Mouse (Mus musculus): ENCODE measurements around the gene Prox2. TPM values are rescaled to one million over a fixed set of nuclear protein-coding genes. Genes with fewer than 3 reads are reported as not detected.

Gene Prox2
- polyA plus RNA-seq, 1 experiment: 2.6 TPM

DNA sequence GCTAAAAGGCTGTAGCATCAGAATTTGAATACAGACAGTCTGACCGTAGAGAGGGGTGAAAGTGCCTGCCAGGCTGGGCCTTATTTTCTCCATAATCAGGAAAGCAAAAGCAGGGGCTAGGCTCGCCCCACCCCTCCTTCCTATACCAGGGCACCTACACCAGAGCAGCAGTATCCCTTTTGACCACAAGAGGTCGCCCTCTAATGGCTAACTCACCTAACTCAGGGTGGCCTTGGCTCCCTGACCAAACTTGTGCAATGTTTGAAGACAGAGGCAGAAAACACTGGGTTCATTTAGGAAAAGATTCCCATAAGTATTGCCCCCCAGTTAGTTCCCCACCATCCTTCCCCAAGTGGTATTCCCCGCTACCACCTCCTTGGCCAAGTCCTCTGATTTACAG is 32.2 kb upstream of the Prox2 start:
- no peak overlapping the region for H3K27ac ChIP-seq (ENCODE audit: control insufficient read depth, insufficient read depth, low read length)
- no peaks in the 10 kb centered on the region for H3K27me3 ChIP-seq (ENCODE audit: control insufficient read depth, insufficient read depth, low read length)
- TF ChIP-seq CTCF (IDR thresholded peaks at IDR 0.05; ENCODE audit: borderline replicate concordance, control insufficient read depth, extremely low read depth, insufficient read depth, low read length, poor library complexity): peak; percentile 74; the same call in 1 of the 2 replicates
- no peak for TF ChIP-seq POLR2A (IDR thresholded peaks at IDR 0.05; ENCODE audit: control insufficient read depth, extremely low read depth, insufficient read depth, low read length, poor library complexity)
- H3K4me1 ChIP-seq (replicated peaks; ENCODE audit: control insufficient read depth, insufficient read depth, low read length): peaks cover 12% of the 10 kb centered on the region
- DNase-seq: peak; percentile 83
- 31% methylated on average over 4 of the region's 4 CpGs for WGBS
- no peak overlapping the region for H3K4me3 ChIP-seq (ENCODE audit: control insufficient read depth, insufficient read depth, low read length)
- no peaks in the 10 kb centered on the region for H3K36me3 ChIP-seq (ENCODE audit: control insufficient read depth, insufficient read depth, low read length)

DNA sequence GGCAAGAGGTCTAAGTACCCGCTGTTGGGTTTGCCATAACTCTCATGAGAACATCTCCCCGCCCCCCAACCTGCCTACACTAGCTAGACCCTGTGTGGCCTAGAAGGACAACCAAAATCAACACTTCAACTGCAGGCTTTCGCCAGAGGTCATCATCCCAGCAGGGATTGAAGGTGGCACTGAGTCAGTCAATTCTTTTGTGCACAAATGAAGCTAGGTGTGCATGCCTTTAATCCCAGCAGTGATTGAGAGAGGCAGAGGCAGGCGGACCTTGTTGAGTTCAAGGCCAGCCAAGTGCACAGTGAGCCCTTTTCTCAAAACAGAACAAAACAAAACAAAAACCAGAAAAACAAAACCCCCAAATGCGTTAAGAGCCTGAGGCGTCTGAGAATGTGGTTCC is 30.5 kb upstream of the Prox2 start:
- 96% methylated on average over 6 of the region's 6 CpGs for WGBS
- Histone ChIP-seq H3K4me3 (ENCODE audit: control insufficient read depth, insufficient read depth, low read length) (no peak overlapping the region), H3K27me3 (ENCODE audit: control insufficient read depth, insufficient read depth, low read length) (no peaks in the 10 kb centered on the region), H3K27ac (ENCODE audit: control insufficient read depth, insufficient read depth, low read length) (no peak overlapping the region), H3K4me1 (replicated peaks; ENCODE audit: control insufficient read depth, insufficient read depth, low read length) (no peaks in the 10 kb centered on the region), H3K36me3 (ENCODE audit: control insufficient read depth, insufficient read depth, low read length) (no peaks in the 10 kb centered on the region)
- no peak for DNase-seq
- TF ChIP-seq POLR2A (IDR thresholded peaks at IDR 0.05; ENCODE audit: control insufficient read depth, extremely low read depth, insufficient read depth, low read length, poor library complexity) (no peak), CTCF (IDR thresholded peaks at IDR 0.05; ENCODE audit: borderline replicate concordance, control insufficient read depth, extremely low read depth, insufficient read depth, low read length, poor library complexity) (no peak)

DNA sequence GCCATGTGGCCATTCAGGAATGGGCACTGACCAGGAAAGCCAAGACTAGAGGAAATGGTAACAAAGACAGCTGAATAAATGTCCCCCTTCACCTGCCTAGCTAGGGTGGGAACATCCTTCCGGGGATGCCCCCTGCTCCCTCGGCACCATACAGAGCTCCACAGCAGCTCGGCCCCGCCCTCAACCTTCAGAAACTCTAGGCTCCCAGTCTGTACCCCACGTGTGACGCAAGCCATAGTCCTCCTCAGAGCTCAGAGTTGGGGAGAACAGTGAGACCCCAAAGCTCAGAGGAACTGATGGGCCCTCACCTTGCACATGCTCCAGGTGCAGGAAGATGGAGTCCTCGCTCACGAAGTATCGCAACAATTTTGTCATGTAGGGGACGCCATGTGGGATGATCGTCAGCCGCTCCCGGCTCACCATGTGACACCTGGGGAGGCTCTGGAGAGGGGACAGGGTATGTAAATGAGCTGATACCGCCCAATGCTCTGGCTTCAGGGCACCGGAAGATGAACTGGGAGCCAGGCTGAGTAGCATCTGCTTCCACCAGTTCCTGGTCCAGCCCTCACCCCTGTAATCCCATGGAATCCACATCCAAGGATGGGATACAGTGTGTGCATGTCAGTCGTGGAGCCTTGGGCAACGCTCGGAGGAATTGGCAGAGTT is 29.6 kb upstream of the Prox2 start:
- H3K4me3 ChIP-seq (ENCODE audit: control insufficient read depth, insufficient read depth, low read length): no peak overlapping the region
- DNase-seq: peak; percentile 50
- 65% methylated on average over 18 of the region's 18 CpGs for WGBS

DNA sequence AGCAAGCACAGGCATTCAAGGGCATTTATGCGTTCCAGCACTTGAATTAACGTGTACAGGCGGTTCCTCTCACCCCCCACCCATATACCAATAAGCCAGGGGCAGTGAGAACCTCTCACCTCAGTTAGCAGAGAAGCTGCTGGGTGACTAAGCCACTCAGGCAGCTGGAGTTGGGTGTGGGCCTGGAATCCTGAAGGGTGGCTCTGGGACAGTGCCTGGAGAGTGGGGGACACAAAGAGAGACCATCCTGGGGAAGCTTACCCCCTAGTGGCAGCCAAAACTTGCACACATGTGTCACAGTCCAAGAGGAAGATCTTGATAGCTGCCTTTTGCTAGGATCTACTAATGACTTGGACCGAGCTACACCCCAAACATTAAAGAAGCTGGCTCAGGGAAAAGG is 26.1 kb upstream of the Prox2 start:
- no peak for TF ChIP-seq POLR2A (IDR thresholded peaks at IDR 0.05; ENCODE audit: control insufficient read depth, extremely low read depth, insufficient read depth, low read length, poor library complexity)
- no peak for TF ChIP-seq CTCF (IDR thresholded peaks at IDR 0.05; ENCODE audit: borderline replicate concordance, control insufficient read depth, extremely low read depth, insufficient read depth, low read length, poor library complexity)
- WGBS: 93% methylated on average over 4 of the region's 4 CpGs
- no peak overlapping the region for H3K27ac ChIP-seq (ENCODE audit: control insufficient read depth, insufficient read depth, low read length)
- H3K27me3 ChIP-seq (ENCODE audit: control insufficient read depth, insufficient read depth, low read length): no peaks in the 10 kb centered on the region
- H3K4me1 ChIP-seq (replicated peaks; ENCODE audit: control insufficient read depth, insufficient read depth, low read length): no peaks in the 10 kb centered on the region
- peaks cover 25% of the 10 kb centered on the region for H3K36me3 ChIP-seq (ENCODE audit: control insufficient read depth, insufficient read depth, low read length)
- H3K4me3 ChIP-seq (ENCODE audit: control insufficient read depth, insufficient read depth, low read length): no peak overlapping the region
- no peak for DNase-seq

More for the DNA sequence above, 29.6 kb upstream of the Prox2 start:
- Histone ChIP-seq H3K27ac (ENCODE audit: control insufficient read depth, insufficient read depth, low read length) (no peak overlapping the region), H3K4me1 (replicated peaks; ENCODE audit: control insufficient read depth, insufficient read depth, low read length) (no peaks in the 10 kb centered on the region), H3K36me3 (ENCODE audit: control insufficient read depth, insufficient read depth, low read length) (no peaks in the 10 kb centered on the region; the same call in 1 of the 2 replicates), H3K27me3 (ENCODE audit: control insufficient read depth, insufficient read depth, low read length) (no peaks in the 10 kb centered on the region)
- TF ChIP-seq CTCF (IDR thresholded peaks at IDR 0.05; ENCODE audit: borderline replicate concordance, control insufficient read depth, extremely low read depth, insufficient read depth, low read length, poor library complexity) (no peak), POLR2A (IDR thresholded peaks at IDR 0.05; ENCODE audit: control insufficient read depth, extremely low read depth, insufficient read depth, low read length, poor library complexity) (no peak)

DNA sequence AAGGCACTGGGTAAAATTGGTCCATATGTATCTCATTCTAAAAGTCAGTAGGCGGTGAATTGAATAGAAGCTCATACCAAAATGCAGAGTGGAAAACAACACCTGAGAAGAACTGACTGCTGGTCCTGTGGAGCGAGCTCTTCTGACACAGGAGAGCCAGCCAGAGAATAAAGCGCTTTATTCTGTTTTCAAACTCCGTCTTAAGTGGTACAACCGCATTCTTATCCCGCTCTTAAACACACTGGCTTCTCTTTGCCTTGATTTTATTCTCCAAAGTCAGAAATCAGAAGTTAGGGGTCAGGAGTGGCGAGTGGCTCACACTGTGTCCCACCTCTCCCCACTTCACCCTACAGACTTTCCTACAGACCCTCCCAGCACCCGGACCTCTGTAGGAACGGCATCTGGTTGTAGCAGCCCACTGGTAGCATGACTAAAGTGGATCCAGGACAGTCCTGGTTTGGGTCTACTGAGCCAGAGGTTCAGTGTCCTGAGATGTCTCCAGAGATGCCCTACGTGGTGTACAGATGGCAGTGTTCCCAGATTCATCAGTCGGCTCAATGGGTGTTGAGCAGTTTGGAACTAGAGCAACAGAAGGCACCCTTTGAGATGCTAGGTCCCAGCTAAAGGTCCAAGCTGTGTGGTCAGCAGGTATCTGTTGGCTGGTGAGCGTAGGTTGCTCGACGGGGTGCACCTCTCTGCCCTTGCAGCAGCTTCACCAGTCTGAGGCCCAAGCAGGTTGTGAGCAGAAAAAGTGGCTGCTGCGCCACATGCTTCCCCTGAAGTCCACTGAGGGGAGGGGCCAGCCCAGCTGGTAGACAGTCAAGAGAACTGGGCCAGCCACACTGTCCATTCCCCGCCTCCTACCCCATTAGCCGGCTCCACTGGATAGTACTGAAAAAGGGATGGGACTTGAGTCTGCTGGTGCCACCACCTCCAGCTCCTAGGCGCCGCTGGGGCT is 25.2 kb upstream of the Prox2 start:
- Histone ChIP-seq H3K4me3 (ENCODE audit: control insufficient read depth, insufficient read depth, low read length) (no peak overlapping the region), H3K4me1 (replicated peaks; ENCODE audit: control insufficient read depth, insufficient read depth, low read length) (no peaks in the 10 kb centered on the region), H3K36me3 (ENCODE audit: control insufficient read depth, insufficient read depth, low read length) (peaks cover 33% of the 10 kb centered on the region), H3K27ac (ENCODE audit: control insufficient read depth, insufficient read depth, low read length) (no peak overlapping the region), H3K27me3 (ENCODE audit: control insufficient read depth, insufficient read depth, low read length) (no peaks in the 10 kb centered on the region)
- DNase-seq: no peak
- 93% methylated on average over 19 of the region's 19 CpGs for whole genome bisulfite sequencing
- no peak for TF ChIP-seq CTCF (IDR thresholded peaks at IDR 0.05; ENCODE audit: borderline replicate concordance, control insufficient read depth, extremely low read depth, insufficient read depth, low read length, poor library complexity)
- no peak for TF ChIP-seq POLR2A (IDR thresholded peaks at IDR 0.05; ENCODE audit: control insufficient read depth, extremely low read depth, insufficient read depth, low read length, poor library complexity)

DNA sequence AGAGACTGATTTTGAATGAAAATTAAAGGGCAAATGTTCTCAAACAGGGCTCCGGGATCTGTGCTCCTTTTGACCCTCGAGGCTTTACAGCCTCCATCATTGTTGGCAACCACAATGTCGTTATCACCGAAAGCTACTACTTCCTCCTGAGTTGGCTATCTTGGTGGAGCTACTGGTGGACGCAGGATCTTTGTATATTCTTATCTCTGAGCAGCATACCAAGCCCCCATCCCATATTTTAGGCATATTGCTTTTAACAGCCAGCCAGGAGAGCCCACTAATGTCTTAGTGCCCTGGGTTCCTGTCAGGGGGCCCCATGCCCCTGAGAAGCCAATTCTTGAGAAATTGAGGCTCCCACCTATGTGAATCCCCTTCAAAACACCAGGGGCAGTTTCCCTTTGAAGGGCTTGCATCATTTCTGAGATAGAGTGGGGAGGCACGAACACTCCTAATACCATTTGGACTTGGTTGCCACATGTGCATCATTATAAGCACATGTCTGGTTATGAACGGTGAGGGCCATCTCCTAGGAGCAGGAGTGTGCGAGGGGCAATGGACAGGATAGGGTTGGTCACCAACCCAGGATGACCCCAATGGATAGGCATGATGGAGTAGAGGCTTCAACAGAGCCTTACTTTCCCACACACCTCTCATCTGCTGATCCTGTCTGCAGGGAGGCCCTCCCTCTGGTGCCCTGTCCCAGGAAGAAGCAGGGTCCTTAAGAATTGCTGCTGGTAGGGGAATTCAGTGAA is 23.7 kb upstream of the Prox2 start:
- Histone ChIP-seq H3K27ac (ENCODE audit: control insufficient read depth, insufficient read depth, low read length) (no peak overlapping the region), H3K4me3 (ENCODE audit: control insufficient read depth, insufficient read depth, low read length) (no peak overlapping the region), H3K27me3 (ENCODE audit: control insufficient read depth, insufficient read depth, low read length) (no peaks in the 10 kb centered on the region), H3K36me3 (ENCODE audit: control insufficient read depth, insufficient read depth, low read length) (peaks cover 49% of the 10 kb centered on the region), H3K4me1 (replicated peaks; ENCODE audit: control insufficient read depth, insufficient read depth, low read length) (no peaks in the 10 kb centered on the region)
- no peak for TF ChIP-seq CTCF (IDR thresholded peaks at IDR 0.05; ENCODE audit: borderline replicate concordance, control insufficient read depth, extremely low read depth, insufficient read depth, low read length, poor library complexity)
- no peak for TF ChIP-seq POLR2A (IDR thresholded peaks at IDR 0.05; ENCODE audit: control insufficient read depth, extremely low read depth, insufficient read depth, low read length, poor library complexity)
- DNase-seq: no peak
- 86% methylated on average over 8 of the region's 8 CpGs for WGBS
